Mouse (Mus musculus): ENCODE measurements around the gene Repin1. TPM values are rescaled to one million over a fixed set of nuclear protein-coding genes. Genes with fewer than 3 reads are reported as not detected.

Gene Repin1
- polyA plus RNA-seq, 1 experiment, result 13.3 TPM

DNA sequence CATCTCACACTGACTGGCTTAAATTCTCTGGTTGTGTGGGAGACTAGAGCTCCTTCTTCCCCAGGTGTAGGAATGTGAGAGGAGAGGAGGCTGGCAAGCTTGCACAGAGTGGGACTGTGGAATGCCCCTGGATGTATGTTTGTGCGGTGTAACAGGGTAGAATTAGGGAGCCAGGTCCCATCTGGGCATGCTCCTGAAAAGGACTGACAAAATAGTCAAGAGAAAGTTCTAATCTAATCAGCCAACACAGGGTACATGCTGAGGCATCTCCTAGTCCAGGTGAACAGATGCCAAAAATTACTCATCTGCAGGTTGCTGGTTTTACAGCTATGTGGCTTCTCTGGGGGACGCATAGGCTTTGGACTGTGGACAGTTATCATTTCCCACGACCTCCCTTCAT is 37.7 kb upstream of the Repin1 start:
- Histone ChIP-seq H3K27ac (ENCODE audit: insufficient read depth, low read depth, low read length) (no peak overlapping the region), H3K4me3 (ENCODE audit: insufficient read depth, low read length) (peak overlapping the region; percentile 68; the same call in 1 of the 2 replicates)

DNA sequence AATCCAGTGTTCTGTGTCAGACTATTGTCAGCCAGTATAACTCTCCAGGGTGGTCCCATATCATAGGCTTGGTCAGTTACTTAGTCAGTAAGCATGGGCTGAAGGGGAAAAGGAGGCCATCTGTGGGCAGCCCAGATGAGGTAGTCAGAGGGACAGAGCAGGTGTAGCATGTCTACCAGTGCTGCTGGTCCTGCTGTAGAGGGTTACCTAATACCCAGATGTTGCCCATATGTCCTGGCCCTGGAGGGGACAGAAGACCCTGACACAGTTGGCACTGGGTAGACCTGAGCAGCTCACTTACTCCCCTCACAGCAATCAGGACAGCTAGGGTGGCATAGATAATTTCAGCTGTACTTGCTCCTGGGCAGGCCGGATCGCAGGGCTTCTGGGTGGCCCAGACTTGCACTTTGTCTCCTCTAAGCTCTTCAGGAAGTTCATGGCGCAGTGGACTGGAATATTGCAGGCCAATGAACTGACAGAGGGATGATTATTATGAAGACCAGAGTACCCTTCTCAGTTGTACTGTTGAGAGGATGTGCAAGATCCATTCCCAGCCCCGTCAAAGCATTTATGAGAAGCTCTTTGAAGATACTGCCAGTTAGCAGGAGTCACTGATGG is 27.9 kb upstream of the Repin1 start:
- H3K27ac ChIP-seq (ENCODE audit: insufficient read depth, low read depth, low read length), result no peak overlapping the region
- no peak overlapping the region for H3K4me3 ChIP-seq (ENCODE audit: insufficient read depth, low read length)
- no peaks in the 10 kb centered on the region for H3K4me1 ChIP-seq (ENCODE audit: control insufficient read depth, insufficient read depth, low read length)
- TF ChIP-seq CTCF (IDR thresholded peaks at IDR 0.05; ENCODE audit: low read depth, low read length), result no peak
- TF ChIP-seq POLR2A (IDR thresholded peaks at IDR 0.05; ENCODE audit: borderline replicate concordance, low read depth, low read length), result no peak

More for the DNA sequence above, 37.7 kb upstream of the Repin1 start:
- H3K4me1 ChIP-seq (ENCODE audit: control insufficient read depth, insufficient read depth, low read length), result peaks cover 7% of the 10 kb centered on the region; the same call in 1 of the 2 replicates
- no peak for TF ChIP-seq POLR2A (IDR thresholded peaks at IDR 0.05; ENCODE audit: borderline replicate concordance, low read depth, low read length)

GRCm38 (mm10) chr6:48566312-48566711 is 27.4 kb upstream of the Repin1 start:
- Histone ChIP-seq H3K4me3 (ENCODE audit: insufficient read depth, low read length) (no peak overlapping the region), H3K27ac (ENCODE audit: insufficient read depth, low read depth, low read length) (no peak overlapping the region), H3K4me1 (ENCODE audit: control insufficient read depth, insufficient read depth, low read length) (no peaks in the 10 kb centered on the region)
- no peak for TF ChIP-seq CTCF (IDR thresholded peaks at IDR 0.05; ENCODE audit: low read depth, low read length)
- no peak for TF ChIP-seq POLR2A (IDR thresholded peaks at IDR 0.05; ENCODE audit: borderline replicate concordance, low read depth, low read length)

- no peak for TF ChIP-seq POLR2A (IDR thresholded peaks at IDR 0.05; ENCODE audit: borderline replicate concordance, low read depth, low read length)
- H3K4me1 ChIP-seq (ENCODE audit: control insufficient read depth, insufficient read depth, low read length), result no peaks in the 10 kb centered on the region
- H3K4me3 ChIP-seq (ENCODE audit: insufficient read depth, low read length), result no peak overlapping the region
- H3K27ac ChIP-seq (ENCODE audit: insufficient read depth, low read depth, low read length), result no peak overlapping the region
Measured at GRCm38 (mm10) chr6:48568036-48568984, 25.4 kb upstream of the Repin1 start.

GRCm38 (mm10) chr6:48569065-48569807 is 24.4 kb upstream of the Repin1 start:
- H3K4me3 ChIP-seq (ENCODE audit: insufficient read depth, low read length), result no peak overlapping the region
- no peak for TF ChIP-seq POLR2A (IDR thresholded peaks at IDR 0.05; ENCODE audit: borderline replicate concordance, low read depth, low read length)
- TF ChIP-seq CTCF (IDR thresholded peaks at IDR 0.05; ENCODE audit: low read depth, low read length), result no peak
- H3K27ac ChIP-seq (ENCODE audit: insufficient read depth, low read depth, low read length), result no peak overlapping the region
- no peaks in the 10 kb centered on the region for H3K4me1 ChIP-seq (ENCODE audit: control insufficient read depth, insufficient read depth, low read length)

DNA sequence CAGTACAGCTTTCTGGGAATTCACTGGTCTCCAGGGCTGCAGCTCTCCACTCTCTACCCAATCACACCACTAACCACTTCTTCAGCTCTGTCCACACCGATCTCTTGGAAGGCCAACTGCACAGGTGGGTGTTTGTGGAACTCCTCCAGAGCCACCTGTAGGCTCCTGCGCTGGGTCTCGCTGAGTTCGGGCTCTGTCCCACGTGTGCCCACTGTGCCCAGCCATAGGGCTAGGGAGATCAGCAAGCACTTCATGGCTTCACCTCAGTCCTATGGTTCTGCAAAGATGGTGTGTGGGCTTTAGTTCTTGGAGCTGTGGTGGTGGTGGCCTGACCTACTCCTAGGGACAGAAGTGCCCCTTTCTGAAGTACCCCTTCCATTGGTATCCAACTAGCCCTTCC is 21.7 kb upstream of the Repin1 start:
- no peak overlapping the region for H3K4me3 ChIP-seq (ENCODE audit: insufficient read depth, low read length)
- H3K27ac ChIP-seq (ENCODE audit: insufficient read depth, low read depth, low read length), result no peak overlapping the region
- TF ChIP-seq CTCF (IDR thresholded peaks at IDR 0.05; ENCODE audit: low read depth, low read length) (no peak), POLR2A (IDR thresholded peaks at IDR 0.05; ENCODE audit: borderline replicate concordance, low read depth, low read length) (no peak)
- H3K4me1 ChIP-seq (ENCODE audit: control insufficient read depth, insufficient read depth, low read length), result no peaks in the 10 kb centered on the region

- no peak for TF ChIP-seq POLR2A (IDR thresholded peaks at IDR 0.05; ENCODE audit: borderline replicate concordance, low read depth, low read length)
- no peak for TF ChIP-seq CTCF (IDR thresholded peaks at IDR 0.05; ENCODE audit: low read depth, low read length)
- Histone ChIP-seq H3K4me1 (ENCODE audit: control insufficient read depth, insufficient read depth, low read length) (no peaks in the 10 kb centered on the region), H3K4me3 (ENCODE audit: insufficient read depth, low read length) (no peak within 1 kb of the TSS), H3K27ac (ENCODE audit: insufficient read depth, low read depth, low read length) (no peak within 1 kb of the TSS)
Measured at GRCm38 (mm10) chr6:48572572-48573061, 21.1 kb upstream of the Repin1 start, which contains the start of gene Rarres2. Rarres2 (minus strand) TSS chr6:48572789.

- H3K4me3 ChIP-seq (ENCODE audit: insufficient read depth, low read length), result no peak overlapping the region
- H3K4me1 ChIP-seq (ENCODE audit: control insufficient read depth, insufficient read depth, low read length), result peaks cover 2% of the 10 kb centered on the region
- H3K27ac ChIP-seq (ENCODE audit: insufficient read depth, low read depth, low read length), result no peak overlapping the region
- no peak for TF ChIP-seq CTCF (IDR thresholded peaks at IDR 0.05; ENCODE audit: low read depth, low read length)
- no peak for TF ChIP-seq POLR2A (IDR thresholded peaks at IDR 0.05; ENCODE audit: borderline replicate concordance, low read depth, low read length)
Measured at GRCm38 (mm10) chr6:48573280-48573679, 20.4 kb upstream of the Repin1 start.

DNA sequence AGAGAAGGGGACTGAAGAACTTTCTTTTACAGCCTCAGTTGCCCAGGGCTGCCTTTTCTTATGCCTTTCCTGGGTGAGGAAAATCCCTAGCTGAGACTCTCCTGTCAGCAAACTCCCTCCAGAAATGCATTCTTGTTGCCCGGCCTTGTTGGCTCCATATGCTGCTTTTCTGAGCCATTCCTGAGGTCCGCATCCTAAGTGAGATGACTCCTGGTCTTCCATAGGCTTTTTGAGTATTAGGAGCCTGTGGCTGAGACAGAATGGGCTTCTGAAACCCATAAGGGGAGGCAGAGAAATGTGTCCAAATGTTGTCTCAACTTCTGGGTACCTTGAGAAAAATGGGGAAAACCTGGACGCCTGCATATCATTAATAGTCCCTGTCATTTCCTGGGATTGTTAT is 19.7 kb upstream of the Repin1 start:
- H3K4me1 ChIP-seq (ENCODE audit: control insufficient read depth, insufficient read depth, low read length), result peaks cover 8% of the 10 kb centered on the region
- no peak for TF ChIP-seq CTCF (IDR thresholded peaks at IDR 0.05; ENCODE audit: low read depth, low read length)
- TF ChIP-seq POLR2A (IDR thresholded peaks at IDR 0.05; ENCODE audit: borderline replicate concordance, low read depth, low read length), result no peak
- no peak overlapping the region for H3K27ac ChIP-seq (ENCODE audit: insufficient read depth, low read depth, low read length)
- H3K4me3 ChIP-seq (ENCODE audit: insufficient read depth, low read length), result no peak overlapping the region

All from bone marrow macrophage, adult 2 months (primary cell).